Mouse (Mus musculus) cortical plate, adult 2 months (tissue): Measurements from ENCODE around the gene Ankrd35.

Source experiments
- CTCF ChIP-seq: fragments of 200-500 bp; IDR thresholded peaks from 2 replicates; pipeline ENCODE4 v1.5.1; 2011; ENCODE audit warnings: mild to moderate bottlenecking, control low read depth, low read length; ENCODE audit not compliant: insufficient read depth; ENCODE audit errors: extremely low read depth
- POLR2A ChIP-seq: fragments of 200-500 bp; IDR thresholded peaks from 2 replicates; pipeline ENCODE4 v1.6.1; 2011; ENCODE audit warnings: mild to moderate bottlenecking, low read length, control low read depth; ENCODE audit not compliant: insufficient read depth; ENCODE audit errors: extremely low read depth

DNA sequence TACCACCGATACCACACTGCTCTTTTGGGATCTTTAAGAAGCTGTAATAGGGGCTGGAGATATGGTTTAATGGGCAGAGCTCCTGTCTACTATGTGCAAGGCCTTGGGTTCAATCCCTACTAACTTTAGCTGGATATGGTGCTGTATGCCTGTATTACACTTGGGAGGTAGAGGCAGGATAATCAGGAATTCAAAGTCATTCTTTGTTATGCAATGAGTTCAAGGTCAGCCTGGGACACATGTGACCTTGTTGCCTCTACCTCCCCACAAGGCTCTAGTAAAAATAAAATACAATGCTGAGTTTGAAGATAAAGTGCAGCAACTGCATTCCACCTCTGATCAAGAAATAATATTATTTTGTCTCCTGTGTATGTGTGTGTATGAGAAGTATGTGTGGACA lies 64.1 kb downstream of the Ankrd35 start:
- TF ChIP-seq POLR2A (no peak), CTCF (no peak)
